Mouse (Mus musculus): Measurements from ENCODE around the gene Hhat. TPM values are rescaled to one million over a fixed set of nuclear protein-coding genes. Genes with fewer than 3 reads are reported as not detected.

Gene Hhat
- total RNA-seq (2015; ENCODE audit: low replicate concordance) (not detected in 2 replicates), total RNA-seq (2017; ENCODE audit: low replicate concordance) (0.51 TPM in 1 of 2 replicates, not detected in the other)

GRCm38 (mm10) chr1:192770495-192771331 lies at the start of gene Hhat:
Gene Hhat (minus strand): TSS chr1:192771223.
- ATAC-seq (replicated peaks; ENCODE audit: low FRiP score, poor library complexity, severe bottlenecking) = 0 out of 2 replicates have a peak, but pooled peaks have one; percentile 39

- ATAC-seq (replicated peaks; ENCODE audit: low FRiP score, poor library complexity, severe bottlenecking) = no peak
Measured at GRCm38 (mm10) chr1:192818334-192818733, 47.3 kb upstream of the Hhat start.

DNA sequence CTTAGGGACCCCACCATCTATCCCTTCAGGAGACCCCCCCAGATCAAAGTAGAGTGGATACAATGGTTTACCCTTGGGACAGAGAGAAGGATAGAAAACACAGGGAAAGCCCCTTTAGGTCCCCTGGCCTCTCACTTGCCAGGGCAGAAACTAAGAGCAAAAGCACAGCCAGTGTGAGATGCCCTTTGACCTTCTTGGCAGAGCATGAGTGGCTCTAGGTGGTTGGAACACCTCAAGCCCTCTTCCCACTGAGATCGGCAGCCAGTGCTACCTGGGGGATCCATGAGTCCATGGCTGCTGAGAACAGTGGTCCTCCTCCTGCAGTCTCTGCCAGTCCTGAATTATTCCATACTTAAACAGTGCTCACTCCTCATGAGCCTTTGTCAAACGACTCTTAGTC lies 44.8 kb upstream of the Hhat start:
- ATAC-seq (replicated peaks; ENCODE audit: low FRiP score, poor library complexity, severe bottlenecking) = no peak

DNA sequence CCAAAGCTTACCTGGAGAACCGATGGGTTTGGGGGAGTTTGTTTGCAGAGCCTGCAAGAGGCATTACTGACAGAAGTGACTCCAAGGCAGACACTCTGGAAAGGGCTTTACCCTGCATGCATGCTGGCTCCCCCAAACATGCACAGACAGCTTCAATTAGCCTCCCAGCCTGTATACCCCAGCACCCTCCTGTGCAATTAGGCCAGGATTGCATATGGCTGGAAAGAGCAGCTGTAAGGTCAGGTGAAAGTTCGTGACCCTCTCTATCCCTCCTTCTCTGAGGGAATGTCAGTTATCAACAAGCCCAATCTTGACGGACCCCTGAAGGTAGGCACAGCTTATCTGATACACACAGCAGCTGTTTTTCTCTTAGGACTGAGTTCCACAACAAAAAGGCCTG lies 43.7 kb upstream of the Hhat start:
- ATAC-seq (replicated peaks; ENCODE audit: low FRiP score, poor library complexity, severe bottlenecking) = no peak

DNA sequence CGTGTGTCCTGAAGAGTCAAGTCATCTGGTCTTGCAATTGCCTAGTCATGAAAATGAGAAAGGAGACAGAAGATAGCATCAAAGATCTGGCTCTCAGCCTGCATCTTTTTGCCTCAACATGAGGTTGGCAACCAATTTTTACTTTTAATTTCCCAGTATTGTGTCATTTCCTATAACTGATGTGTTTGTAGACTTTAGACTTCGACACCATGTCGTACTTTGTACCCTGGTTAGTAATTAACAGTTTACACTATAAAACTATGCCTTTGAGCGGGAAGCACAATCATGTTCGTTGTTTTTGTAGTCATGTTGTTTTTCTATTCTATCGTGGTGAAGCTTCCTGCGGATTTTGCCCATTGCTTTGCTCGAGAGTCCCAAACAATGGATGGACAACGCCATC lies 41.7 kb upstream of the Hhat start:
- no peak for ATAC-seq (replicated peaks; ENCODE audit: low FRiP score, poor library complexity, severe bottlenecking)

GRCm38 (mm10) chr1:192812290-192812689 lies 41.3 kb upstream of the Hhat start:
- ATAC-seq (replicated peaks; ENCODE audit: low FRiP score, poor library complexity, severe bottlenecking) = no peak

DNA sequence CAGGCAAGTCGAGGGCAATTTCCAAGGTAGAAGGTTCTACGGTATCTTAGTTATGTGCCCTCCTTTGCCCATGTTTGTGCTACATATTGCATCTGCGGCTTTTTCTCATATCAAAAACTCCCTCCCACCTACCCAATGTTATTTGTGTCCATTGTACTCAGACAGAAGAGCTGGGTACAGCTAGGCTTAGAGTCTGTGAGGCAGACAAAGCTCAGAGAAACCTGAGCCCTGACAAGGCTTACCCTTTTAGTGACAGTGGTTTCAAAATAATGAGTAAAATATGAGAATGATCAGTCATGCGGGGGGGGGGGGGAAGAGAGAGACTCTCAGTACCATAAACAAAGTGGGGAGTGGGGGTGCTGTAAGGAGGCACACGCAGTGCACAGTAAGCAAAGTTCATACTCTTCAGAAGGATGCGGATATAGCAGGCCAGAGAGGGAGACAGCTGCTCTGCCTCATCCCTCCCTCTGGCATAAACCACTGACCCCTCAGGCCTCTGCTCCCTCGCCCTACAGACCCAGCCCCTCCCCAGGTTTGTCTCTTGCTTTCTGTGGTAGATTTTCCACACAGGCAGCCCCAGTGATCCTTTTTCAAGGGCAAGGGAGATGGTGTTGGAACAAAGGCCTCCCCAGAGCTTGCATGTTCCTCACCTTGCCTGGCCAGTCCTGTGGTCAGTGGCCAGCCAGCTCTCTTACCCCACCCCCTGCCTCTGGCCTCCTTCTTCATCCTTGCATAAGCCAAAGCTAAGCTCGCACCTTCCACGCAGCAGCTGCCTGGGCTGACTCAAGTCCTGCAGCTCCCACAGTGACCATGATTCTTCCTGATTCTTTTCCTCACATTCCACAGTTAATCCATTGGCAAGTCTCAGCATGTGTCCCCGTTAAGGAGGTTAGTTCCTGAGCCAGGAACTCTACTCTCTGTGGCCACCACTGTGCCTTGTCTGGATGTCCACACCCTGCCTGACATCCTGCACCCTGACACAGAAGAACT lies 35.4 kb upstream of the Hhat start:
- no peak for ATAC-seq (replicated peaks; ENCODE audit: low FRiP score, poor library complexity, severe bottlenecking)

DNA sequence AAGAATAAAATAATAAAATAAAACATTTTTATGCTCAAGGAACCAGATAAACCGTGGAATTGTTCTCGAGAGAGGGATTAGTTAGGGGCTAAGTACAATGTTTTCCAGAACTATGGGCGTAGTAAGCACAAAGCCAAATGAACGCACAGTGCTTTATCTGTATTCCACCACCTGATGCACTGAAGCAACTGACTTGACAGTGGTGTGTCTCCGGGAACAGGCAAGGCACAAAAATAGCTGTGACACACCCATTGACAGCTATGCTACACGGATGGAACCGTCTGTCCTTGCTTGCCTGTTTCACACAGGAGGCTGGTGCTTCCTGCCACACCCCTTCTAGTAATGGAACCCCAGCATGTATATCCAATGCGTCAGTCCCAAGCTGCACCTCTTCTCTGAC lies 29.3 kb upstream of the Hhat start:
- no peak for ATAC-seq (replicated peaks; ENCODE audit: low FRiP score, poor library complexity, severe bottlenecking)

GRCm38 (mm10) chr1:192799165-192799991 lies 28.4 kb upstream of the Hhat start:
- ATAC-seq (replicated peaks; ENCODE audit: low FRiP score, poor library complexity, severe bottlenecking) = no peak

- no peak for ATAC-seq (replicated peaks; ENCODE audit: low FRiP score, poor library complexity, severe bottlenecking)
Measured at GRCm38 (mm10) chr1:192798212-192799164, 27.5 kb upstream of the Hhat start.

DNA sequence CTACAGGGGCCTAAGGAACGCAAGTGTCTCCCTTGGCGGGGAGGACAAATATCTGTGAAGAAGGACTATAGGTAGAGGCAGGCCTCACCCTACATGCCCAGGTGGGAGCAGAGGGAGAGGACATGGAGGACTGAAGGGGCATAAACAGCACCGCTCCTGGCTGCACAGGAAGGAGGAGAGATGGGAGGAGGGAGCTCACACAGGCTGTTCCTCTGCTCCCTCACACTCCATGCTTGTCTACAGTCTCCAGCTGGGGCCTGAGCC lies 25.9 kb upstream of the Hhat start:
- no peak for ATAC-seq (replicated peaks; ENCODE audit: low FRiP score, poor library complexity, severe bottlenecking)

- no peak for ATAC-seq (replicated peaks; ENCODE audit: low FRiP score, poor library complexity, severe bottlenecking)
Measured at GRCm38 (mm10) chr1:192796201-192797010, 25.4 kb upstream of the Hhat start.

DNA sequence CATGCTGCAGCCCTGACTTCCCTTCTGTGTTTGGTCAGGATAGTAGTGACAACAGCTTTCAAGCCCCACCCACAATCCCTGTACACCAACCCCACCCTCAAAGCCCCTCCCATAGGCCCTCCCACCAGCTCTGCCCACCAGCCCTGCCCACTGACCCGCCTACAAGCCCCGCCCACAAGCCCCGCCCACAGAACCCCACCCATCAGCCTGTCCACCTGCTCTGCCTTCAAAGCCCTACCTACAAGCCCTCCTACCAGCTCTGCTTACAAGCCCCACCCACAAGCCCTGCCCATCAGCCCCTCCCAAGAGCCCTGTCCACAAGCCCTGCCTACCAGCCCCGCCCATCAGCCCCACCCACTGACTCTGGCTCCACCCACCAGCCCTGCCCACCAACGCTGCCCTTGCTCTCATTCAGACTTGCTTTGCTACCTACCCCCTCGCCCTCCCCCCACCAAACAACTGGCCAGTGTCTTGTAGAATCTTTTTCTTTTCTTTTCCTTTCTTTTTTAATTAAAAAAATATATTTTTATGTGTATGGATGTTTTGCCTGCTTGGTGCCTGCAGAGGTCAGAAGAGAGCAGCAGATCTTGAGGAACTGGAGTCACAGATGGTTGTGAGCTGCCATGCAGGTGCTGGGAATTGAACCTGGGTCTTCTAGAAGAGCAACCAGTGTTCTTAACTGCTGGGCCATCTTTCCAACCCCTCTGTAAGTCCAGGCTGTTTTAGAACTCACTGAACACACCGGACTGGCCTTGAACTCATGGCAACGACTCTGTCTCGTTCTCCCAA lies 24.1 kb upstream of the Hhat start:
- ATAC-seq (replicated peaks; ENCODE audit: low FRiP score, poor library complexity, severe bottlenecking) = no peak

GRCm38 (mm10) chr1:192791897-192792361 lies 20.9 kb upstream of the Hhat start:
- ATAC-seq (replicated peaks; ENCODE audit: low FRiP score, poor library complexity, severe bottlenecking) = no peak

- no peak for ATAC-seq (replicated peaks; ENCODE audit: low FRiP score, poor library complexity, severe bottlenecking)
Measured at GRCm38 (mm10) chr1:192790442-192790841, 19.4 kb upstream of the Hhat start.

- no peak for ATAC-seq (replicated peaks; ENCODE audit: low FRiP score, poor library complexity, severe bottlenecking)
Measured at GRCm38 (mm10) chr1:192789828-192790227, 18.8 kb upstream of the Hhat start.

GRCm38 (mm10) chr1:192789111-192789522 lies 18.1 kb upstream of the Hhat start:
- no peak for ATAC-seq (replicated peaks; ENCODE audit: low FRiP score, poor library complexity, severe bottlenecking)

All from erythroid progenitor cell, adult 5-6 weeks (primary cell).